Mouse (Mus musculus) kidney, adult 2 months (tissue): ENCODE measurements at regions not wholly inside any gene's neighbourhood (a gene's known extent, or its start where the extent isn't known, plus 50 kb on each side); places are given as distances from the start of the nearest gene placed in this dataset.

Experiments
- DNase-seq: peaks from one replicate; pipeline ENCODE4 v3.0.0; 2021
- H3K27ac ChIP-seq: fragments of 200-500 bp; 2 replicates; pipeline ENCODE4 v1.5.1; 2012; ENCODE audit warnings: low read depth, low read length, control low read depth, inconsistent platforms; ENCODE audit not compliant: insufficient read depth
- H3K27me3 ChIP-seq: fragments of 200-500 bp; replicated peaks from 2 replicates; pipeline ENCODE4 v1.6.1; 2012; ENCODE audit warnings: mild to moderate bottlenecking, moderate library complexity, low read length, inconsistent platforms; ENCODE audit not compliant: control insufficient read depth, insufficient read depth
- H3K36me3 ChIP-seq: fragments of 200-500 bp; 2 replicates; pipeline ENCODE4 v1.6.1; 2012; ENCODE audit warnings: mild to moderate bottlenecking, moderate library complexity, low read length, inconsistent platforms; ENCODE audit not compliant: control insufficient read depth, insufficient read depth
- H3K4me1 ChIP-seq: fragments of 200-500 bp; 2 replicates; pipeline ENCODE4 v1.6.1; 2011; ENCODE audit warnings: low read length; ENCODE audit not compliant: control insufficient read depth, insufficient read depth
- H3K4me3 ChIP-seq: fragments of 200-500 bp; 2 replicates; pipeline ENCODE4 v1.5.1; 2011; ENCODE audit warnings: mild to moderate bottlenecking, low read depth, low read length, control low read depth; ENCODE audit not compliant: insufficient read depth
- CTCF ChIP-seq: fragments of 200-500 bp; conservative IDR thresholded peaks from 2 replicates; pipeline ENCODE4 v1.5.1; 2011; ENCODE audit warnings: low read depth, mild to moderate bottlenecking, control low read depth, low read length, moderate library complexity, mixed read lengths; ENCODE audit not compliant: insufficient read depth, insufficient read length
- POLR2A ChIP-seq: fragments of 200-500 bp; IDR thresholded peaks from one replicate; pipeline ENCODE4 v1.6.1; 2011; ENCODE audit warnings: low read depth, low read length, control low read depth
- WGBS: fragments of 180-500 bp; shearing (Covaris S2); methylation state at CpG from one replicate; pipeline ENCODE4 v1.1.7; 2018; 5-methylcytosine and 5-hydroxymethylcytosine counted together

- WGBS = under 1% methylated on average over 4 of the region's 4 CpGs
- no peaks in the 10 kb centered on the region for H3K36me3 ChIP-seq
- H3K27ac ChIP-seq = no peak overlapping the region
- H3K4me1 ChIP-seq = no peaks in the 10 kb centered on the region
- peak; percentile 59 for DNase-seq
- TF ChIP-seq CTCF = peak; percentile 30; the same call in 1 of the 2 replicates
- TF ChIP-seq POLR2A = no peak
- H3K4me3 ChIP-seq = no peak overlapping the region
- H3K27me3 ChIP-seq = no peaks in the 10 kb centered on the region
Measured at GRCm38 (mm10) chr11:57950989-57951388, 57.9 kb upstream of the Larp1 start.

GRCm38 (mm10) chr11:57949067-57949466, 59.8 kb upstream of the Larp1 start:
- Histone ChIP-seq H3K27ac (no peak overlapping the region), H3K36me3 (no peaks in the 10 kb centered on the region), H3K4me1 (no peaks in the 10 kb centered on the region), H3K27me3 (no peaks in the 10 kb centered on the region), H3K4me3 (no peak overlapping the region)
- TF ChIP-seq CTCF (no peak), POLR2A (no peak)
- DNase-seq = no peak
- 78% methylated on average over 9 of the region's 9 CpGs for WGBS

GRCm38 (mm10) chr11:57947347-57947746, 61.5 kb upstream of the Larp1 start:
- H3K27ac ChIP-seq = no peak overlapping the region
- no peak overlapping the region for H3K4me3 ChIP-seq
- no peaks in the 10 kb centered on the region for H3K27me3 ChIP-seq
- 78% methylated on average over 4 of the region's 4 CpGs for WGBS
- H3K4me1 ChIP-seq = no peaks in the 10 kb centered on the region
- DNase-seq = no peak
- TF ChIP-seq CTCF = no peak
- no peaks in the 10 kb centered on the region for H3K36me3 ChIP-seq

- 11% methylated on average over 13 of the region's 13 CpGs for WGBS
- TF ChIP-seq CTCF (peak; percentile 96), POLR2A (no peak)
- no peaks in the 10 kb centered on the region for H3K36me3 ChIP-seq
- no peaks in the 10 kb centered on the region for H3K4me1 ChIP-seq
- H3K27me3 ChIP-seq = no peaks in the 10 kb centered on the region
- no peak overlapping the region for H3K27ac ChIP-seq
- H3K4me3 ChIP-seq = no peak overlapping the region
- peak; percentile 80 for DNase-seq
Measured at GRCm38 (mm10) chr11:57934391-57934850, 74.4 kb upstream of the Larp1 start.

- H3K27me3 ChIP-seq = no peaks in the 10 kb centered on the region
- no peaks in the 10 kb centered on the region for H3K4me1 ChIP-seq
- no peak for DNase-seq
- WGBS = 48% methylated on average over 5 of the region's 5 CpGs
- H3K27ac ChIP-seq = no peak overlapping the region
- H3K4me3 ChIP-seq = no peak overlapping the region
- H3K36me3 ChIP-seq = no peaks in the 10 kb centered on the region
- TF ChIP-seq CTCF (no peak), POLR2A (no peak)
Measured at GRCm38 (mm10) chr11:57933065-57933464, 75.8 kb upstream of the Larp1 start.

- DNase-seq = no peak
- TF ChIP-seq CTCF = no peak
- TF ChIP-seq POLR2A = no peak
- no peaks in the 10 kb centered on the region for H3K36me3 ChIP-seq
- no peaks in the 10 kb centered on the region for H3K27me3 ChIP-seq
- no peak overlapping the region for H3K4me3 ChIP-seq
- H3K4me1 ChIP-seq = no peaks in the 10 kb centered on the region
- H3K27ac ChIP-seq = no peak overlapping the region
- WGBS = 22% methylated on average over 18 of the region's 18 CpGs
Measured at GRCm38 (mm10) chr11:57929506-57929905, 79.4 kb upstream of the Larp1 start.

- Histone ChIP-seq H3K4me1 (no peaks in the 10 kb centered on the region), H3K4me3 (no peak overlapping the region), H3K36me3 (no peaks in the 10 kb centered on the region), H3K27ac (no peak overlapping the region), H3K27me3 (no peaks in the 10 kb centered on the region)
- TF ChIP-seq CTCF (peak; percentile 36; the same call in 1 of the 2 replicates), POLR2A (no peak)
- DNase-seq = no peak
- 91% methylated on average over 2 of the region's 2 CpGs for WGBS
Measured at GRCm38 (mm10) chr11:57920263-57920662, 87.6 kb upstream of the Hand1 start.

- no peak for DNase-seq
- no peak for TF ChIP-seq POLR2A
- TF ChIP-seq CTCF = no peak
- 56% methylated on average over 18 of the region's 18 CpGs for WGBS
- Histone ChIP-seq H3K4me3 (no peak overlapping the region), H3K27ac (no peak overlapping the region), H3K27me3 (no peaks in the 10 kb centered on the region), H3K4me1 (no peaks in the 10 kb centered on the region), H3K36me3 (no peaks in the 10 kb centered on the region)
Measured at GRCm38 (mm10) chr11:57918447-57919059, 85.9 kb upstream of the Hand1 start.
